Mouse (Mus musculus): ENCODE data around the gene Fam160a1.

GRCm38 (mm10) chr3:85777841-85778240 is 39.2 kb downstream of the Fam160a1 start:
- no peak for TF ChIP-seq CTCF (IDR thresholded peaks at IDR 0.05; ENCODE audit: low read depth)
- TF ChIP-seq EP300 (optimal IDR thresholded peaks at IDR 0.05): no peak
